Mouse (Mus musculus): ENCODE results near the gene Krtap4-1. TPM values are rescaled to one million over a fixed set of nuclear protein-coding genes. Genes with fewer than 3 reads are reported as not detected.
"Not testable (repeated sequence)": the region's sequence is repeated elsewhere in the genome, so short reads cannot be mapped to it uniquely, and the experiment has no call there.

Krtap4-1 gene
- polyA plus RNA-seq, 1 experiment from 2014 or later: not detected

DNA sequence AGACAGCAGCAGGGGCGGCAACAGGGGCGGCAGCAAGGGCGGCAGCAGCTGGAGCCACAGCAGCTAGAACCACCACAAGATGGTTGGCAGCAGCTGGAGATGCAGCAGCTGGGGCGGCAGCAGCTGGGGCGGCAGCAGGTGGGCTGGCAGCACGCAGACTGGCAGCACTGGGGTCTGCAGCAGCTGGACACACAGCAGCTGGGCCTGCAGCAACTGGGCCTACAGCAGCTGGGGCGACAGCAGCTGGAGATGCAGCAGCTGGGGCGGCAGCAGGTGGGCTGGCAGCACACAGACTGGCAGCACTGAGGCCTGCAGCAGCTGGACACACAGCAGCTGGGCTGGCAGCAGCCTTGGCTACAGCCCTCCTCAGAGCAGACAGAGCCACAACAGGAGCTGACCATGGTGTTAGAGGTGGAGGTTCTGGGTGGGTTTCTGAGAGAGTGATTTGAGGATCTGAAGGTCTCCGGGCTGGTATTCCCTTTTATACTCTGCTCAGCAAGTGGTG, 15.6 kb upstream of the Krtap4-1 start, which contains the start of gene Krtap4-7:
Krtap4-7 (minus strand) TSS at position 455 of the 505 bp plus-strand sequence.
- not testable (repeated sequence) for H3K4me3 ChIP-seq (ENCODE audit: low read depth, low read length); H3K9ac ChIP-seq (ENCODE audit: low read depth, low read length); H3K27ac ChIP-seq (ENCODE audit: low read length); H3K4me1 ChIP-seq (ENCODE audit: control insufficient read depth, insufficient read depth, low read length); H3K36me3 ChIP-seq (ENCODE audit: control insufficient read depth, insufficient read depth, low read length); H3K9me3 ChIP-seq (replicated peaks; ENCODE audit: control insufficient read depth, low read length, poor library complexity, severe bottlenecking); H3K4me2 ChIP-seq (ENCODE audit: low read length); H3K27me3 ChIP-seq (ENCODE audit: control insufficient read depth, insufficient read depth, low read depth, low read length); ATAC-seq
- 84% methylated on average over 9 of the region's 9 CpGs for WGBS

DNA sequence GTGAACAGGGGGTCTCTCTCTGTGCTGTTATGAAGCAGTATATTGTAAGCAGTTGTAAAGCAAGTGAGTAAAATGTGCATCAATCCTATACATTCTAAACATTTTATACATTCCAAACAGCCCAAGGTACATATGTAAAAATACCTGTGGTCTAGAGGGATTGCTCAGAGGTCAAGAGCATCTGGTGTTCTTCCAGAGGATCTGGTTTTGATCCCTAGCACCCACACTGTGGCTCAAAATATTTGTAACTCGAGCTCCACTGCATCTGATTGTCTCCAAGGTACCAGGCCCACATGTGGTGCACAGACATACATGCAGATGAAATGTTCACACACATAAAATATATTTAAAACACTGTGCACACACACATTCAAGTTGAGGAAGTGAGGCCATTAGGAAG, 12.9 kb upstream of the Krtap4-1 start:
- 55% methylated on average over 1 of the region's 1 CpGs for WGBS
- Histone ChIP-seq H3K36me3 (ENCODE audit: control insufficient read depth, insufficient read depth, low read length) (no peaks in the 10 kb centered on the region), H3K4me3 (ENCODE audit: low read depth, low read length) (no peak overlapping the region), H3K9me3 (replicated peaks; ENCODE audit: control insufficient read depth, low read length, poor library complexity, severe bottlenecking) (no peaks in the 10 kb centered on the region), H3K27ac (ENCODE audit: low read length) (no peak overlapping the region), H3K4me1 (ENCODE audit: control insufficient read depth, insufficient read depth, low read length) (no peaks in the 10 kb centered on the region), H3K4me2 (ENCODE audit: low read length) (no peak overlapping the region), H3K9ac (ENCODE audit: low read depth, low read length) (no peak overlapping the region), H3K27me3 (ENCODE audit: control insufficient read depth, insufficient read depth, low read depth, low read length) (no peaks in the 10 kb centered on the region)
- ATAC-seq: no peak

- WGBS: 62% methylated on average over 1 of the region's 1 CpGs
- no peak overlapping the region for H3K4me3 ChIP-seq (ENCODE audit: low read depth, low read length)
- ATAC-seq: no peak
These were observed 9.0 kb upstream of the Krtap4-1 start for GRCm38 (mm10) chr11:99637086-99637485.

GRCm38 (mm10) chr11:99634653-99635134, 6.7 kb upstream of the Krtap4-1 start, which contains the start of gene Krtap4-2:
Gene Krtap4-2 (minus strand): TSS chr11:99635084.
- no peak for ATAC-seq
- H3K9me3 ChIP-seq (replicated peaks; ENCODE audit: control insufficient read depth, low read length, poor library complexity, severe bottlenecking): no peaks in the 10 kb centered on the region
- no peaks in the 10 kb centered on the region for H3K27me3 ChIP-seq (ENCODE audit: control insufficient read depth, insufficient read depth, low read depth, low read length)
- WGBS: 37% methylated on average over 8 of the region's 8 CpGs
- H3K27ac ChIP-seq (ENCODE audit: low read length): no peak within 1 kb of the TSS
- no peak within 1 kb of the TSS for H3K9ac ChIP-seq (ENCODE audit: low read depth, low read length)
- H3K4me1 ChIP-seq (ENCODE audit: control insufficient read depth, insufficient read depth, low read length): no peaks in the 10 kb centered on the region
- no peak within 1 kb of the TSS for H3K4me3 ChIP-seq (ENCODE audit: low read depth, low read length)
- H3K4me2 ChIP-seq (ENCODE audit: low read length): no peak within 1 kb of the TSS
- no peaks in the 10 kb centered on the region for H3K36me3 ChIP-seq (ENCODE audit: control insufficient read depth, insufficient read depth, low read length)

More at GRCm38 (mm10) chr11:99637086-99637485, 9.0 kb upstream of the Krtap4-1 start:
- Histone ChIP-seq H3K4me1 (ENCODE audit: control insufficient read depth, insufficient read depth, low read length) (no peaks in the 10 kb centered on the region), H3K9me3 (replicated peaks; ENCODE audit: control insufficient read depth, low read length, poor library complexity, severe bottlenecking) (no peaks in the 10 kb centered on the region), H3K36me3 (ENCODE audit: control insufficient read depth, insufficient read depth, low read length) (no peaks in the 10 kb centered on the region), H3K27me3 (ENCODE audit: control insufficient read depth, insufficient read depth, low read depth, low read length) (no peaks in the 10 kb centered on the region), H3K4me2 (ENCODE audit: low read length) (no peak overlapping the region), H3K9ac (ENCODE audit: low read depth, low read length) (no peak overlapping the region), H3K27ac (ENCODE audit: low read length) (no peak overlapping the region)

DNA sequence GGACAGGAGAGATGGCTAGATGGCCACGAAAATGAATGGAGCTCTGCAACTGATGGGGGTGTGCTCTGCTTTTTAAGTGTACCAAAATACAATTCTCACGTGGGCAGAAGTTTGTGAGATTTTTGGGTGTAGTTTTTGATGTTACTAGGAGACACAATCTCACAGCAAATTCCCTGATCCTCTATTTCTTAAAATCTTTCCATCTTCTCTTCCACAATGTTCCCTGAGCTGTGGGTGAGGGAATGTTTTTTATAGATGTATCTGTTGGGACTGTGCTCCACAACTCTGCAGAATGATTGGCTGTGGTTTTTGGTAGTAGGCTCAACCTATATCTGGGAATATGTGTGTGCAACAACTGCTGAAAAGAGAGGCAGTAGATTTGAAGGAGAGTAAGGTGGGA, 5.3 kb upstream of the Krtap4-1 start:
- Histone ChIP-seq H3K9me3 (replicated peaks; ENCODE audit: control insufficient read depth, low read length, poor library complexity, severe bottlenecking) (no peaks in the 10 kb centered on the region), H3K36me3 (ENCODE audit: control insufficient read depth, insufficient read depth, low read length) (no peaks in the 10 kb centered on the region), H3K9ac (ENCODE audit: low read depth, low read length) (no peak overlapping the region), H3K27me3 (ENCODE audit: control insufficient read depth, insufficient read depth, low read depth, low read length) (no peaks in the 10 kb centered on the region), H3K4me2 (ENCODE audit: low read length) (no peak overlapping the region), H3K4me1 (ENCODE audit: control insufficient read depth, insufficient read depth, low read length) (no peaks in the 10 kb centered on the region), H3K27ac (ENCODE audit: low read length) (no peak overlapping the region), H3K4me3 (ENCODE audit: low read depth, low read length) (no peak overlapping the region)
- no peak for ATAC-seq
- WGBS: 75% methylated on average over 2 of the region's 2 CpGs

GRCm38 (mm10) chr11:99630890-99631289, 2.9 kb upstream of the Krtap4-1 start:
- no peak overlapping the region for H3K4me2 ChIP-seq (ENCODE audit: low read length)
- no peaks in the 10 kb centered on the region for H3K9me3 ChIP-seq (replicated peaks; ENCODE audit: control insufficient read depth, low read length, poor library complexity, severe bottlenecking)
- no peak overlapping the region for H3K27ac ChIP-seq (ENCODE audit: low read length)
- no peaks in the 10 kb centered on the region for H3K36me3 ChIP-seq (ENCODE audit: control insufficient read depth, insufficient read depth, low read length)
- H3K27me3 ChIP-seq (ENCODE audit: control insufficient read depth, insufficient read depth, low read depth, low read length): no peaks in the 10 kb centered on the region
- no peaks in the 10 kb centered on the region for H3K4me1 ChIP-seq (ENCODE audit: control insufficient read depth, insufficient read depth, low read length)
- H3K9ac ChIP-seq (ENCODE audit: low read depth, low read length): no peak overlapping the region
- H3K4me3 ChIP-seq (ENCODE audit: low read depth, low read length): no peak overlapping the region
- no peak for ATAC-seq
- 79% methylated on average over 3 of the region's 3 CpGs for WGBS

- WGBS: 94% methylated on average over 2 of the region's 2 CpGs
- H3K36me3 ChIP-seq (ENCODE audit: control insufficient read depth, insufficient read depth, low read length): no peaks in the 10 kb centered on the region
These were observed 7.7 kb downstream of the Krtap4-1 start, which contains the start of gene Gm11562 for GRCm38 (mm10) chr11:99620335-99620734. Gene Gm11562 (minus strand): TSS chr11:99620435.

DNA sequence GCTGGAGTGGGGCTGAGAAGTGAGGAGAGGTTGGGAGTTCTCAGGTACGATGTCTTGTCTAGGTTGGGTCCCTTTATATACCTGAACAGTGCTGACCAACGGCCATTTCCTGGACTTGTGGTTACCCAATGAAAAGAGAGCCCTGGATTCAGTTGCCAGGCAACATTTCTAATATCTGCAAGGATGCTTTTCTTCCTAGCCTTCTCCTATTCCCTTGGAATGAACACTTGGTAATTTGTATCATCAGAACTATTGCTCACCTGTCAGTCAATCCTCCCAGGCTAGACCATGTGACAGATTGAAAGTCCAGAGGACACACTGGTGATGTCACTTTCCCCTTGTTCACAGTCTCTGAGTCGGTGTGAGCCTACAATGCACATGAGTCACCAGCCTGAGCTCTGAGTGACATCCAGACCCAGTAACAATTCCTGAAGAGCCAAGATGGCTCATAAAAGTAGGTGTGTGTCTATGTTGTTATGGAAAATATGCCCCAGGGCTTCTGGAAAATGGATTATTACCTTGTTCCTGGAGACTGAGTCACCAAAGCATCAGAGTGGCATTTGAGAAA, 13.2 kb downstream of the Krtap4-1 start, which contains the start of gene Krtap2-4:
Krtap2-4 (minus strand) TSS at position 51 of the 568 bp plus-strand sequence.
- Histone ChIP-seq H3K27me3 (ENCODE audit: control insufficient read depth, insufficient read depth, low read depth, low read length) (no peaks in the 10 kb centered on the region), H3K27ac (ENCODE audit: low read length) (no peak within 1 kb of the TSS), H3K4me2 (ENCODE audit: low read length) (no peak within 1 kb of the TSS), H3K9ac (ENCODE audit: low read depth, low read length) (no peak within 1 kb of the TSS), H3K36me3 (ENCODE audit: control insufficient read depth, insufficient read depth, low read length) (no peaks in the 10 kb centered on the region), H3K4me1 (ENCODE audit: control insufficient read depth, insufficient read depth, low read length) (no peaks in the 10 kb centered on the region), H3K4me3 (ENCODE audit: low read depth, low read length) (no peak within 1 kb of the TSS), H3K9me3 (replicated peaks; ENCODE audit: control insufficient read depth, low read length, poor library complexity, severe bottlenecking) (no peaks in the 10 kb centered on the region)
- no peak for ATAC-seq
- WGBS: 73% methylated on average over 3 of the region's 3 CpGs

More at GRCm38 (mm10) chr11:99620335-99620734, 7.7 kb downstream of the Krtap4-1 start, which contains the start of gene Gm11562:
- Histone ChIP-seq H3K27me3 (ENCODE audit: control insufficient read depth, insufficient read depth, low read depth, low read length) (no peaks in the 10 kb centered on the region), H3K4me1 (ENCODE audit: control insufficient read depth, insufficient read depth, low read length) (no peaks in the 10 kb centered on the region), H3K4me2 (ENCODE audit: low read length) (no peak within 1 kb of the TSS), H3K27ac (ENCODE audit: low read length) (no peak within 1 kb of the TSS), H3K9me3 (replicated peaks; ENCODE audit: control insufficient read depth, low read length, poor library complexity, severe bottlenecking) (no peaks in the 10 kb centered on the region), H3K4me3 (ENCODE audit: low read depth, low read length) (no peak within 1 kb of the TSS), H3K9ac (ENCODE audit: low read depth, low read length) (no peak within 1 kb of the TSS)
- ATAC-seq: no peak

- H3K4me1 ChIP-seq (ENCODE audit: control insufficient read depth, insufficient read depth, low read length); H3K9ac ChIP-seq (ENCODE audit: low read depth, low read length); H3K9me3 ChIP-seq (replicated peaks; ENCODE audit: control insufficient read depth, low read length, poor library complexity, severe bottlenecking); H3K36me3 ChIP-seq (ENCODE audit: control insufficient read depth, insufficient read depth, low read length); H3K4me2 ChIP-seq (ENCODE audit: low read length); H3K4me3 ChIP-seq (ENCODE audit: low read depth, low read length); ATAC-seq; H3K27ac ChIP-seq (ENCODE audit: low read length); H3K27me3 ChIP-seq (ENCODE audit: control insufficient read depth, insufficient read depth, low read depth, low read length): not testable (repeated sequence)
- 77% methylated on average over 1 of the region's 2 CpGs for WGBS
These were observed 17.9 kb downstream of the Krtap4-1 start, which contains the start of gene Gm11937 for GRCm38 (mm10) chr11:99610089-99610488. Gene Gm11937 (minus strand): TSS chr11:99610189.
